Mouse (Mus musculus) v-Abl transformed pro-B cells (cell line): ENCODE results near the gene Pbx2.

Experiments used
- in situ Hi-C, 2 experiments: fragments of 400-800 bp; cut with MboI; formaldehyde crosslinking; loops; one replicate each; pipeline ENCODE4 v1.15.1; 2025; ENCODE audit not compliant: unreplicated experiment in 2 of 2

Gene Pbx2

GRCm38 (mm10) chr17:34591029-34591993, at the start of gene Pbx2:
Gene Pbx2, plus strand, starts transcription at chr17:34591266.
- in situ Hi-C loops, result no loop called here

GRCm38 (mm10) chr17:34543567-34543966, 47.5 kb upstream of the Pbx2 start:
- in situ Hi-C loops, result loop anchor here in 1 of 2 experiments (10.0 kb wide), 1 partner anchor 109 kb away; no protein-coding TSS in a partner anchor

- in situ Hi-C loops, result loop anchor here in 1 of 2 experiments (10.0 kb wide), 1 partner anchor 112 kb away; no protein-coding TSS in a partner anchor
Measured at GRCm38 (mm10) chr17:34546797-34547196, 44.3 kb upstream of the Pbx2 start.

GRCm38 (mm10) chr17:34547601-34548000, 43.5 kb upstream of the Pbx2 start:
- in situ Hi-C loops, result loop anchor here in 1 of 2 experiments (10.0 kb wide), 1 partner anchor 113 kb away; no protein-coding TSS in a partner anchor

GRCm38 (mm10) chr17:34549156-34549555, 41.9 kb upstream of the Pbx2 start:
- in situ Hi-C loops, result loop anchor here in 1 of 2 experiments (10.0 kb wide), 1 partner anchor 114 kb away; no protein-coding TSS in a partner anchor

GRCm38 (mm10) chr17:34549843-34550242, 41.2 kb upstream of the Pbx2 start:
- in situ Hi-C loops, result loop anchor here (10.0 to 25.0 kb wide), 3 partner anchors 115 to 505 kb away; partner anchors contain the start of gene H2-DMb1 (in 1 of the 2)

GRCm38 (mm10) chr17:34555483-34555882, 35.6 kb upstream of the Pbx2 start:
- in situ Hi-C loops, result loop anchor here in 1 of 2 experiments (10.0 to 25.0 kb wide), 3 partner anchors 121 to 511 kb away; partner anchors contain the start of gene H2-DMb1

GRCm38 (mm10) chr17:34556406-34556805, 34.7 kb upstream of the Pbx2 start:
- in situ Hi-C loops, result loop anchor here in 1 of 2 experiments (10.0 to 25.0 kb wide), 3 partner anchors 122 to 512 kb away; partner anchors contain the start of gene H2-DMb1

- in situ Hi-C loops, result loop anchor here in 1 of 2 experiments (10.0 to 25.0 kb wide), 3 partner anchors 123 to 513 kb away; partner anchors contain the start of gene H2-DMb1
Measured at GRCm38 (mm10) chr17:34557411-34557810, 33.7 kb upstream of the Pbx2 start.

GRCm38 (mm10) chr17:34559116-34559515, 31.9 kb upstream of the Pbx2 start:
- in situ Hi-C loops, result loop anchor here in 1 of 2 experiments (10.0 to 25.0 kb wide), 3 partner anchors 124 to 514 kb away; partner anchors contain the start of gene H2-DMb1

- in situ Hi-C loops, result loop anchor here in 1 of 2 experiments (10.0 to 25.0 kb wide), 3 partner anchors 125 to 515 kb away; partner anchors contain the start of gene H2-DMb1
Measured at GRCm38 (mm10) chr17:34559895-34560294, 31.2 kb upstream of the Pbx2 start.

- in situ Hi-C loops, result loop anchor here in 1 of 2 experiments (25.0 kb wide), 1 partner anchor 398 kb away; the partner anchor contains the start of gene H2-DMb1
Measured at GRCm38 (mm10) chr17:34560438-34560837, 30.6 kb upstream of the Pbx2 start.

GRCm38 (mm10) chr17:34561200-34561599, 29.9 kb upstream of the Pbx2 start:
- in situ Hi-C loops, result loop anchor here in 1 of 2 experiments (25.0 kb wide), 1 partner anchor 399 kb away; the partner anchor contains the start of gene H2-DMb1

- in situ Hi-C loops, result loop anchor here in 1 of 2 experiments (25.0 kb wide), 1 partner anchor 400 kb away; the partner anchor contains the start of gene H2-DMb1
Measured at GRCm38 (mm10) chr17:34562595-34562994, 28.5 kb upstream of the Pbx2 start.

GRCm38 (mm10) chr17:34563354-34563753, 27.7 kb upstream of the Pbx2 start:
- in situ Hi-C loops, result loop anchor here in 1 of 2 experiments (25.0 kb wide), 1 partner anchor 401 kb away; the partner anchor contains the start of gene H2-DMb1

GRCm38 (mm10) chr17:34564003-34564421, 27.1 kb upstream of the Pbx2 start, which contains the start of gene Notch4:
Gene Notch4, plus strand, starts transcription at chr17:34564268.
- in situ Hi-C loops, result loop anchor here in 1 of 2 experiments (25.0 kb wide), 1 partner anchor 402 kb away; the partner anchor contains the start of gene H2-DMb1

- in situ Hi-C loops, result loop anchor here (5.0 to 25.0 kb wide), 2 partner anchors 53 to 402 kb away; partner anchors contain the start of genes Egfl8 (in 2 of the 2) and H2-DMb1 (in 1 of the 2)
Measured at GRCm38 (mm10) chr17:34564796-34565195, 26.3 kb upstream of the Pbx2 start.

- in situ Hi-C loops, result loop anchor here (5.0 to 25.0 kb wide), 2 partner anchors 50 to 405 kb away; partner anchors contain the start of genes Egfl8 (in 2 of the 2) and H2-DMb1 (in 1 of the 2)
Measured at GRCm38 (mm10) chr17:34567311-34567710, 23.8 kb upstream of the Pbx2 start.

GRCm38 (mm10) chr17:34568421-34568820, 22.6 kb upstream of the Pbx2 start:
- in situ Hi-C loops, result loop anchor here (5.0 to 25.0 kb wide), 2 partner anchors 49 to 406 kb away; partner anchors contain the start of genes Egfl8 (in 2 of the 2) and H2-DMb1 (in 1 of the 2)

- in situ Hi-C loops, result loop anchor here (5.0 to 25.0 kb wide), 2 partner anchors 47 to 408 kb away; partner anchors contain the start of genes Egfl8 (in 2 of the 2) and H2-DMb1 (in 1 of the 2)
Measured at GRCm38 (mm10) chr17:34569919-34570318, 21.1 kb upstream of the Pbx2 start.
